ENCODE assay signal across 10 mouse cellular contexts in genomic region chr12:51346121-51346520, GRCm38 (mm10). TPM values are rescaled to one million over a fixed set of nuclear protein-coding genes. Genes with fewer than 3 reads are reported as not detected.
A peak's percentile ranks its signal among the peaks of the same experiment; 100 is the strongest.
DNase-seq lines count a peak whose midpoint lies in the region; ATAC-seq lines count a peak whose summit lies in the region.
"Had no signal": no experiment of that assay in that cellular context is flagged by ENCODE, and none has a peak within 500 bp of the region (broad histone marks: within the 10 kb centered on the region; RNA-seq: fewer than 3 reads in every experiment).

No protein-coding gene starts in this region.

- no peaks in the 10 kb centered on the region for H3K27me3 ChIP-seq in midbrain, embryonic 11.5 days (ENCODE audit: control insufficient read depth, insufficient read depth, low read length)
- no peaks in the 10 kb centered on the region for H3K27me3 ChIP-seq in midbrain, embryonic 14.5 days (ENCODE audit: control insufficient read depth, insufficient read depth, low read length)
- H3K27me3 ChIP-seq in stomach, embryonic 14.5 days (ENCODE audit: control insufficient read depth, insufficient read depth, low read length), result no peaks in the 10 kb centered on the region

- H3K27ac ChIP-seq in midbrain, embryonic 11.5 days (ENCODE audit: low read depth, low read length), result no peak overlapping the region
- no peak overlapping the region for H3K27ac ChIP-seq in midbrain, embryonic 14.5 days (replicated peaks; ENCODE audit: low read depth, low read length)
- H3K27ac ChIP-seq in stomach, embryonic 14.5 days (ENCODE audit: low read length), result peak overlapping the region; percentile 40; the same call in 1 of the 2 replicates

- 44% methylated on average over 4 of the region's 4 CpGs for WGBS in midbrain, embryonic 11.5 days
- WGBS in midbrain, embryonic 14.5 days, result 44% methylated on average over 4 of the region's 4 CpGs
- WGBS in stomach, embryonic 14.5 days, result 36% methylated on average over 4 of the region's 4 CpGs

- H3K9me3 ChIP-seq in midbrain, embryonic 11.5 days (ENCODE audit: control insufficient read depth, low read length), result no peaks in the 10 kb centered on the region
- H3K9me3 ChIP-seq in midbrain, embryonic 14.5 days (ENCODE audit: control insufficient read depth, low read length), result no peaks in the 10 kb centered on the region
- H3K9me3 ChIP-seq in stomach, embryonic 14.5 days (ENCODE audit: control insufficient read depth, low read depth, low read length), result no peaks in the 10 kb centered on the region

- no peak overlapping the region for H3K4me2 ChIP-seq in midbrain, embryonic 11.5 days
- H3K4me2 ChIP-seq in midbrain, embryonic 14.5 days (ENCODE audit: low read length), result no peak overlapping the region
- no peak overlapping the region for H3K4me2 ChIP-seq in stomach, embryonic 14.5 days (replicated peaks; ENCODE audit: low read depth, low read length)

- peaks cover 11% of the 10 kb centered on the region; the same call in 1 of the 2 replicates for H3K4me1 ChIP-seq in midbrain, embryonic 11.5 days (ENCODE audit: control insufficient read depth, insufficient read depth, low read length)
- peaks cover 14% of the 10 kb centered on the region for H3K4me1 ChIP-seq in midbrain, embryonic 14.5 days (ENCODE audit: control insufficient read depth, insufficient read depth, low read length)
- 0 out of 2 replicates have a peak, but pooled peaks cover 5% of the 10 kb centered on the region for H3K4me1 ChIP-seq in stomach, embryonic 14.5 days (ENCODE audit: control insufficient read depth, insufficient read depth, low read length)

- peak; percentile 54 for DNase-seq in midbrain, embryonic 11.5 days (ENCODE audit: low spot score, missing footprints)
- DNase-seq in midbrain, embryonic 14.5 days, result no peak
- DNase-seq in embryo, embryonic 10 days (ENCODE audit: low spot score), result peak; percentile 27
- peak; percentile 39 for DNase-seq in kidney, postnatal 14 days
- no peak for DNase-seq in right cerebral cortex, postnatal 36 days (ENCODE audit: low spot score in 2 of 2)
- DNase-seq in adipocyte (ENCODE audit: low spot score), result no peak
- DNase-seq in thymus, adult 18-20 months, result no peak
- DNase-seq: thymus, adult 2 months had no signal

- no peak overlapping the region for H3K9ac ChIP-seq in midbrain, embryonic 11.5 days (ENCODE audit: low read length)
- no peak overlapping the region for H3K9ac ChIP-seq in midbrain, embryonic 14.5 days (replicated peaks; ENCODE audit: low read length)
- no peak overlapping the region for H3K9ac ChIP-seq in stomach, embryonic 14.5 days (replicated peaks; ENCODE audit: low read depth, low read length)

- no peaks in the 10 kb centered on the region for H3K36me3 ChIP-seq in midbrain, embryonic 11.5 days (ENCODE audit: control insufficient read depth, insufficient read depth, low read length)
- no peaks in the 10 kb centered on the region for H3K36me3 ChIP-seq in midbrain, embryonic 14.5 days (ENCODE audit: control insufficient read depth, insufficient read depth, low read length)
- no peaks in the 10 kb centered on the region for H3K36me3 ChIP-seq in stomach, embryonic 14.5 days (ENCODE audit: control insufficient read depth, insufficient read depth, low read length)

- no peak overlapping the region for H3K4me3 ChIP-seq in midbrain, embryonic 11.5 days (ENCODE audit: low read depth, low read length)
- no peak overlapping the region for H3K4me3 ChIP-seq in midbrain, embryonic 14.5 days (replicated peaks; ENCODE audit: low read depth, low read length)
- no peak overlapping the region for H3K4me3 ChIP-seq in stomach, embryonic 14.5 days (ENCODE audit: low read depth, low read length)

- ATAC-seq in midbrain, embryonic 11.5 days (ENCODE audit: low FRiP score), result no peak
- ATAC-seq in midbrain, embryonic 14.5 days (ENCODE audit: low FRiP score, low TSS enrichment), result no peak
- peak; percentile 33; the same call in 1 of the 2 replicates for ATAC-seq in stomach, embryonic 14.5 days (ENCODE audit: insufficient number of reproducible peaks, insufficient read depth, low FRiP score, low read depth)
- ATAC-seq: hindbrain, embryonic 16.5 days had no signal

RNA-seq across cellular contexts. Expression of gene G2e3, which starts 1.7 kb away (rescaled TPM):
- 48.5 and 49.3 TPM in 2 replicates for polyA plus RNA-seq in midbrain, embryonic 11.5 days (2014; fragmentation: Nextera tagmentation; extraction: Ambion mirVana)
- polyA plus RNA-seq in midbrain, embryonic 14.5 days (2014; fragmentation: Nextera tagmentation; extraction: Ambion mirVana), result 19.0 and 24.5 TPM in 2 replicates
- polyA plus RNA-seq in stomach, embryonic 14.5 days (2014; fragmentation: Nextera tagmentation; extraction: Ambion mirVana), result 38.0 and 39.9 TPM in 2 replicates

RNA-seq across cellular contexts. Expression of gene Scfd1, which starts 31.2 kb away (rescaled TPM):
- 77.9 and 89.6 TPM in 2 replicates for polyA plus RNA-seq in midbrain, embryonic 11.5 days (2014; fragmentation: Nextera tagmentation; extraction: Ambion mirVana)
- polyA plus RNA-seq in midbrain, embryonic 14.5 days (2014; fragmentation: Nextera tagmentation; extraction: Ambion mirVana), result 61.7 and 76.5 TPM in 2 replicates
- 76.9 and 87.6 TPM in 2 replicates for polyA plus RNA-seq in stomach, embryonic 14.5 days (2014; fragmentation: Nextera tagmentation; extraction: Ambion mirVana)

Comparison
In these comparisons a context has a peak if more than half of its experiments do, and no peak if none do; other contexts are left out.
1. DNase-seq: peak in midbrain, embryonic 11.5 days (single experiment), embryo, embryonic 10 days (single experiment) and kidney, postnatal 14 days (single experiment); none in midbrain, embryonic 14.5 days (single experiment), right cerebral cortex, postnatal 36 days (0 of 2), adipocyte (single experiment) and thymus, adult 18-20 months (0 of 2).